Mouse (Mus musculus) hindbrain, embryonic 10.5 days (tissue): ENCODE measurements around the gene Slc43a3. TPM values are rescaled to one million over a fixed set of nuclear protein-coding genes. Genes with fewer than 3 reads are reported as not detected.

Experiments
- DNase-seq: peaks from one replicate; pipeline ENCODE4 v3.0.0-alpha.2; 2017; ENCODE audit warnings: low spot score
- H3K27ac ChIP-seq: fragments of 300-500 bp; sonication (generic); 2 replicates; pipeline ENCODE4 v1.5.1; 2016; ENCODE audit warnings: mild to moderate bottlenecking, moderate library complexity
- H3K27me3 ChIP-seq: fragments of 300-500 bp; sonication (generic); 2 replicates; pipeline ENCODE4 v1.6.1; 2016; ENCODE audit warnings: mild to moderate bottlenecking; ENCODE audit not compliant: poor library complexity, insufficient read depth, severe bottlenecking
- H3K36me3 ChIP-seq: fragments of 300-500 bp; sonication (generic); 2 replicates; pipeline ENCODE4 v1.6.1; 2016; ENCODE audit warnings: mild to moderate bottlenecking, moderate library complexity
- H3K4me1 ChIP-seq: fragments of 300-500 bp; sonication (generic); replicated peaks from 2 replicates; pipeline ENCODE4 v1.6.1; 2016; ENCODE audit warnings: mild to moderate bottlenecking
- H3K4me3 ChIP-seq: fragments of 300-500 bp; sonication (generic); 2 replicates; pipeline ENCODE4 v1.5.1; 2016; ENCODE audit warnings: mild to moderate bottlenecking, moderate library complexity
- H3K9me3 ChIP-seq: fragments of 300-500 bp; sonication (generic); 2 replicates; pipeline ENCODE4 v1.6.1; 2016; ENCODE audit warnings: mild to moderate bottlenecking, moderate library complexity
- WGBS: fragments of 180-500 bp; shearing (Covaris S2); methylation state at CpG from one replicate; pipeline ENCODE4 v1.1.7; 2016; 5-methylcytosine and 5-hydroxymethylcytosine counted together
- polyA plus RNA-seq: library from polyadenylated mRNA; unstranded; fragments of >200 nt; fragmentation: Nextera tagmentation; extraction: Ambion mirVana; gene quantifications from 2 replicates; pipeline ENCODE4 v1.2.1, GENCODE M21; 2016

Slc43a3 gene
- polyA plus RNA-seq, 1 experiment from 2014 or later: 21.5 TPM

DNA sequence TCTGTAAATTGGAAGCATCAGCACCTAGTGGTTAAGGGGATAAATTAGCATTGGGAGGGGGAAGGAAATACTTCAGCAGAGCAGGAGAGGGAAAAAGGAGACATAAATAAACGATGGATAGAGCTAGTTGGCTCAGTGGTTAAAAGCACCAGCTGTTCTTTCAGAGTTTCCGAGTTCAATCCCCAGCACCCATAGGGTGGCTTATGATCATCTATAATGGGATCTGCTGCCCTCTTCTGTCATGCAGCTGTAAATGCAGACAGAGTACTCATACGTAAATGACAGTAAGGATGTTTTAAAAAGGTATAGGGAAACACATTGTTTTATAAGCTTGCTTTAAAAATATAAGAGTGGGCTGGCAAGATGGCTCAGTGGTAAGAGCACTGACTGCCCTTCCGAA is 71.3 kb downstream of the Slc43a3 start:
- H3K9me3 ChIP-seq: no peaks in the 10 kb centered on the region
- no peaks in the 10 kb centered on the region for H3K27me3 ChIP-seq
- H3K4me3 ChIP-seq: no peak overlapping the region
- 26% methylated on average over 4 of the region's 4 CpGs for WGBS
- H3K4me1 ChIP-seq: no peaks in the 10 kb centered on the region; the same call in 1 of the 2 replicates
- no peaks in the 10 kb centered on the region for H3K36me3 ChIP-seq
- H3K27ac ChIP-seq: no peak overlapping the region
- peak; percentile 11 for DNase-seq

Other genes starting within 250 kb of the Slc43a3 start
- gene Zdhhc5, start 221.4 kb upstream of the Slc43a3 start, polyA plus RNA-seq: 25.4 and 26.7 TPM in 2 replicates
- 49.6 and 53.6 TPM in 2 replicates for gene Clp1, start 209.2 kb upstream of the Slc43a3 start, polyA plus RNA-seq
- 10.0 and 14.6 TPM in 2 replicates for gene Ypel4, start 202.5 kb upstream of the Slc43a3 start, polyA plus RNA-seq
- gene Gm19426, start 192.9 kb upstream of the Slc43a3 start, polyA plus RNA-seq: 9.5 and 10.4 TPM in 2 replicates
- 29.4 and 43.1 TPM in 2 replicates for gene Serping1, start 161.1 kb upstream of the Slc43a3 start, polyA plus RNA-seq
- gene Ube2l6, start 137.8 kb upstream of the Slc43a3 start, polyA plus RNA-seq: 37.2 and 41.6 TPM in 2 replicates
- gene Smtnl1, start 113.9 kb upstream of the Slc43a3 start, polyA plus RNA-seq: 0.09 and 0.14 TPM in 2 replicates
- gene Timm10, start 109.6 kb upstream of the Slc43a3 start, polyA plus RNA-seq: 56.3 and 58.9 TPM in 2 replicates
- 23.1 and 28.6 TPM in 2 replicates for gene Slc43a1, start 97.7 kb upstream of the Slc43a3 start, polyA plus RNA-seq
- gene Rtn4rl2, start 49.9 kb upstream of the Slc43a3 start, polyA plus RNA-seq: 3.8 and 4.0 TPM in 2 replicates
- gene Prg2, start 43.9 kb downstream of the Slc43a3 start, polyA plus RNA-seq: not detected in 2 replicates
- gene Prg3, start 51.6 kb downstream of the Slc43a3 start, polyA plus RNA-seq: not detected in 2 replicates
- 310 and 387 TPM in 2 replicates for gene Ssrp1, start 100.7 kb downstream of the Slc43a3 start, polyA plus RNA-seq
- gene P2rx3, start 100.9 kb downstream of the Slc43a3 start, polyA plus RNA-seq: 18.0 and 20.5 TPM in 2 replicates
- 29.3 and 31.2 TPM in 2 replicates for gene Tnks1bp1, start 111.4 kb downstream of the Slc43a3 start, polyA plus RNA-seq
- gene Aplnr, start 199.6 kb downstream of the Slc43a3 start, polyA plus RNA-seq: 38.9 and 41.7 TPM in 2 replicates